Mouse (Mus musculus) CH12.LX (cell line): ENCODE measurements around the gene Foxo1. TPM values are rescaled to one million over a fixed set of nuclear protein-coding genes. Genes with fewer than 3 reads are reported as not detected.

Experiments
- DNase-seq: peaks from one replicate; pipeline ENCODE4 v3.0.0-alpha.2; 2013; ENCODE audit errors: extremely low read depth
- H3K27ac ChIP-seq: 2 replicates; pipeline ENCODE4 v1.5.1; 2012; ENCODE audit warnings: low read depth, mild to moderate bottlenecking, control low read depth, moderate library complexity; ENCODE audit not compliant: insufficient read depth
- H3K27me3 ChIP-seq: replicated peaks from 2 replicates; pipeline ENCODE3; 2012; ENCODE audit warnings: inconsistent platforms
- H3K36me3 ChIP-seq, 2 experiments: replicated peaks in 1 of 2; 2 replicates each; pipeline versions ENCODE3 to v1.6.1; 2012; ENCODE audit warnings: inconsistent platforms in 1 of 2, low read length in 1 of 2, mild to moderate bottlenecking in 1 of 2, mixed read lengths in 1 of 2, moderate library complexity in 1 of 2; ENCODE audit not compliant: control insufficient read depth in 1 of 2, insufficient read depth in 1 of 2
- H3K4me1 ChIP-seq, 2 experiments: 2 replicates each; pipeline ENCODE4 v1.6.1; 2012; ENCODE audit warnings: inconsistent platforms in 1 of 2, moderate library complexity in 1 of 2; ENCODE audit not compliant: insufficient read depth in 2 of 2, control insufficient read depth in 1 of 2
- H3K4me2 ChIP-seq: 2 replicates; pipeline ENCODE4 v1.6.1; 2012; ENCODE audit warnings: low read depth, mild to moderate bottlenecking, control low read depth; ENCODE audit not compliant: poor library complexity, insufficient read depth, severe bottlenecking
- H3K4me3 ChIP-seq, 3 experiments: fragments of 150-350 bp in 1 of 3; sonication (generic) in 1 of 3; replicated peaks in 1 of 3; 2 replicates each; pipeline versions ENCODE3 to v1.5.1; 2011 to 2012; ENCODE audit warnings: low read depth in 2 of 3, low read length in 2 of 3, mild to moderate bottlenecking in 2 of 3, moderate library complexity in 2 of 3, control low read depth in 1 of 3, improper control_type of control experiment in 1 of 3, inconsistent platforms in 1 of 3, mixed read lengths in 1 of 3; ENCODE audit not compliant: poor library complexity in 1 of 3
- H3K79me2 ChIP-seq: replicated peaks from 2 replicates; pipeline ENCODE4 v1.6.1; 2012; ENCODE audit warnings: mild to moderate bottlenecking, moderate library complexity; ENCODE audit not compliant: control insufficient read depth, poor library complexity, insufficient read depth, severe bottlenecking; ENCODE audit errors: extremely low read depth
- H3K9ac ChIP-seq: 2 replicates; pipeline ENCODE4 v1.6.1; 2012; ENCODE audit warnings: low read depth, mild to moderate bottlenecking, control low read depth, moderate library complexity; ENCODE audit not compliant: insufficient read depth
- H3K9me3 ChIP-seq: replicated peaks from 2 replicates; pipeline ENCODE3; 2012; ENCODE audit warnings: low read length, inconsistent platforms, mixed read lengths
- BHLHE40 ChIP-seq: IDR thresholded peaks from 2 replicates; pipeline ENCODE4 v1.6.1; 2011; ENCODE audit warnings: mild to moderate bottlenecking, low read depth, low read length, improper control_type of control experiment
- CTCF ChIP-seq, 2 experiments: IDR thresholded peaks in 1 of 2; conservative IDR thresholded peaks in 1 of 2; 2 replicates each; pipeline ENCODE4 v1.5.1; 2011 to 2012; ENCODE audit warnings: low read depth in 2 of 2, low read length in 2 of 2, improper control_type of control experiment in 1 of 2, inconsistent platforms in 1 of 2, mild to moderate bottlenecking in 1 of 2, moderate library complexity in 1 of 2
- E2F4 ChIP-seq: IDR thresholded peaks from 2 replicates; pipeline ENCODE4 v1.6.1; 2011; ENCODE audit warnings: low read depth, low read length, improper control_type of control experiment; ENCODE audit not compliant: insufficient replicate concordance
- ELF1 ChIP-seq: IDR thresholded peaks from 2 replicates; pipeline ENCODE4 v1.6.1; 2014; ENCODE audit warnings: low read depth, mild to moderate bottlenecking, inconsistent platforms, low read length, improper control_type of control experiment
- EP300 ChIP-seq: IDR thresholded peaks from 2 replicates; pipeline ENCODE4 v1.6.1; 2011; ENCODE audit warnings: low read length, improper control_type of control experiment
- HCFC1 ChIP-seq: IDR thresholded peaks from 2 replicates; pipeline ENCODE4 v1.6.1; 2012; ENCODE audit warnings: low read depth, mild to moderate bottlenecking, inconsistent platforms, low read length, improper control_type of control experiment
- IRF4 ChIP-seq: IDR thresholded peaks from 2 replicates; pipeline ENCODE4 v1.6.1; 2014; ENCODE audit warnings: low read depth, mild to moderate bottlenecking, inconsistent platforms, low read length, improper control_type of control experiment
- JUN ChIP-seq: IDR thresholded peaks from 2 replicates; pipeline ENCODE4 v1.6.1; 2011; ENCODE audit warnings: low read depth, mild to moderate bottlenecking, low read length, improper control_type of control experiment, moderate library complexity; ENCODE audit not compliant: insufficient read depth
- JUND ChIP-seq: conservative IDR thresholded peaks from 2 replicates; pipeline ENCODE4 v1.6.1; 2011; ENCODE audit warnings: low read depth, low read length, improper control_type of control experiment
- MAFK ChIP-seq: IDR thresholded peaks from 2 replicates; pipeline ENCODE4 v1.6.1; 2011; ENCODE audit warnings: low read length, improper control_type of control experiment; ENCODE audit not compliant: insufficient replicate concordance
- MAX ChIP-seq: IDR thresholded peaks from 2 replicates; pipeline ENCODE4 v1.6.1; 2011; ENCODE audit warnings: low read length, improper control_type of control experiment
- MAZ ChIP-seq: IDR thresholded peaks from 2 replicates; pipeline ENCODE4 v1.6.1; 2012; ENCODE audit warnings: low read depth, mild to moderate bottlenecking, inconsistent platforms, low read length, improper control_type of control experiment, moderate library complexity
- MEF2A ChIP-seq: IDR thresholded peaks from 2 replicates; pipeline ENCODE4 v1.6.1; 2014; ENCODE audit warnings: low read depth, mild to moderate bottlenecking, inconsistent platforms, low read length, improper control_type of control experiment, borderline replicate concordance
- MXI1 ChIP-seq: IDR thresholded peaks from 2 replicates; pipeline ENCODE4 v1.6.1; 2011; ENCODE audit warnings: mild to moderate bottlenecking, low read depth, low read length, improper control_type of control experiment
- MYC ChIP-seq: IDR thresholded peaks from 2 replicates; pipeline ENCODE4 v1.6.1; 2011; ENCODE audit warnings: low read depth, mild to moderate bottlenecking, improper control_type of control experiment, low read length
- NELFE ChIP-seq: IDR thresholded peaks from 2 replicates; pipeline ENCODE4 v1.6.1; 2011; ENCODE audit warnings: low read depth, low read length, improper control_type of control experiment
- NRF1 ChIP-seq: IDR thresholded peaks from 2 replicates; pipeline ENCODE4 v1.6.1; 2014; ENCODE audit warnings: low read depth, mild to moderate bottlenecking, inconsistent platforms, low read length, improper control_type of control experiment, moderate library complexity
- POLR2A ChIP-seq: IDR thresholded peaks from 2 replicates; pipeline ENCODE4 v1.6.1; 2011; ENCODE audit warnings: low read depth, mild to moderate bottlenecking, improper control_type of control experiment, low read length
- RAD21 ChIP-seq: IDR thresholded peaks from 2 replicates; pipeline ENCODE4 v1.6.1; 2011; ENCODE audit warnings: low read depth, mild to moderate bottlenecking, low read length, improper control_type of control experiment, moderate library complexity
- RCOR1 ChIP-seq: conservative IDR thresholded peaks from 2 replicates; pipeline ENCODE4 v1.6.1; 2012; ENCODE audit warnings: low read depth, mild to moderate bottlenecking, inconsistent platforms, low read length, improper control_type of control experiment
- SIN3A ChIP-seq: IDR thresholded peaks from 2 replicates; pipeline ENCODE4 v1.6.1; 2012; ENCODE audit warnings: low read length, improper control_type of control experiment, inconsistent platforms
- SMC3 ChIP-seq: IDR thresholded peaks from 2 replicates; pipeline ENCODE4 v1.6.1; 2011; ENCODE audit warnings: low read depth, low read length, improper control_type of control experiment
- TBP ChIP-seq: conservative IDR thresholded peaks from 2 replicates; pipeline ENCODE4 v1.6.1; 2011; ENCODE audit warnings: low read depth, low read length, improper control_type of control experiment
- TCF12 ChIP-seq: IDR thresholded peaks from 2 replicates; pipeline ENCODE4 v1.6.1; 2014; ENCODE audit warnings: low read depth, mild to moderate bottlenecking, inconsistent platforms, low read length, improper control_type of control experiment
- UBTF ChIP-seq: IDR thresholded peaks from 2 replicates; pipeline ENCODE4 v1.6.1; 2012; ENCODE audit warnings: low read depth, mild to moderate bottlenecking, inconsistent platforms, low read length, improper control_type of control experiment, moderate library complexity
- USF1 ChIP-seq: IDR thresholded peaks from 2 replicates; pipeline ENCODE4 v1.6.1; 2014; ENCODE audit warnings: low read depth, mild to moderate bottlenecking, inconsistent platforms, low read length, improper control_type of control experiment
- USF2 ChIP-seq: conservative IDR thresholded peaks from 2 replicates; pipeline ENCODE4 v1.6.1; 2011; ENCODE audit warnings: low read depth, low read length, improper control_type of control experiment
- ZC3H11A ChIP-seq: IDR thresholded peaks from 2 replicates; pipeline ENCODE4 v1.6.1; 2012; ENCODE audit warnings: low read depth, mild to moderate bottlenecking, inconsistent platforms, low read length, improper control_type of control experiment
- ZKSCAN1 ChIP-seq: IDR thresholded peaks from 2 replicates; pipeline ENCODE4 v1.6.1; 2012; ENCODE audit warnings: low read depth, inconsistent platforms, low read length, improper control_type of control experiment, borderline replicate concordance
- ZNF384 ChIP-seq: IDR thresholded peaks from 2 replicates; pipeline ENCODE4 v1.6.1; 2012; ENCODE audit warnings: low read depth, low read length, improper control_type of control experiment, inconsistent platforms
- dilution Hi-C: fragments of 300-500 bp; cut with MboI; formaldehyde crosslinking; loops from 2 replicates; pipeline ENCODE4 v1.14.3; 2020; ENCODE audit warnings: low sequenced_read_pairs; ENCODE audit not compliant: extremely low pct_unique_long_range_greater_than_20kb, extremely low pct_ligation_motif_present
- in situ Hi-C: fragments of 300-500 bp; cut with MboI; formaldehyde crosslinking; loops from 3 replicates; pipeline ENCODE4 v1.14.3; 2019; ENCODE audit warnings: low sequenced_read_pairs, low pct_ligation_motif_present, low pct_unique_long_range_greater_than_20kb, mixed read lengths
- polyA plus RNA-seq: library from polyadenylated mRNA; unstranded; fragments of >175 nt; gene quantifications from 2 replicates; pipeline ENCODE4 v1.2.1, GENCODE M21; 2012; ENCODE audit warnings: low read depth; ENCODE audit not compliant: insufficient read length
- total RNA-seq, 2 experiments: library from RNA; depleted of rRNA; stranded (reverse); fragments of 300-350 nt in 1 of 2; fragments of >200 nt in 1 of 2; gene quantifications; 2 replicates each; pipeline ENCODE4 v1.2.3; 2012 to 2014

Gene Foxo1
- total and polyA plus RNA-seq, 3 experiments, result 0.79 to 6.9 (median 1.2) TPM

DNA sequence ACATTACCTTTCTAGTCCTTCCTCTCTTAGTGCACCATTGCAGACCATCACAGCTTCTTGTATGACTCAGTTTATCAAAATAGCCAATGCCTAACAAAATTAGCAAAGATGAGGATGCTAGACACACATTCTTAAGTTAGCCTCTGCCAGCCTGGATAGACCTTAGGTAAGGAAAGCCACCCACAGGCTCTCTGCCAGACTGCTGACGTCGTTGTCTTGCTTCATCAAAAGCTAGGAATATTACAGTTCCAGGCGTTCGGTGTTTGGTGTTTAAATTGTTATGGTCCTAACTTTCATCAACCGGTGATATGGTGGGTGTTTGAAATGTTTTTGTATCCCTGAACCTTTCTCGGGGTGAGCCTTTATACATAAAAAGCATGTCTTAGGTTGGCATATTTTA, 96.4 kb downstream of the Foxo1 start:
- H3K27ac ChIP-seq, result no peak overlapping the region
- dilution Hi-C loops (no loop called here), in situ Hi-C loops (no loop called here)
- peaks cover under 1 to 17% of the 10 kb centered on the region in 2 experiments; a peak in 3 of 4 replicates for H3K4me1 ChIP-seq
- H3K36me3 ChIP-seq, result no peaks in the 10 kb centered on the region
- no peak for DNase-seq
- no peak overlapping the region for H3K4me2 ChIP-seq
- TF ChIP-seq MAZ (no peak), MAFK (no peak), HCFC1 (no peak), EP300 (no peak), ZKSCAN1 (no peak), USF2 (no peak), TBP (no peak), RCOR1 (no peak), TCF12 (no peak), BHLHE40 (no peak), RAD21 (no peak), ELF1 (no peak), MAX (no peak), E2F4 (no peak)
- H3K27me3 ChIP-seq, result no peaks in the 10 kb centered on the region
- no peak overlapping the region for H3K4me3 ChIP-seq
- H3K9ac ChIP-seq, result no peak overlapping the region
- peaks cover 12% of the 10 kb centered on the region for H3K9me3 ChIP-seq
- no peaks in the 10 kb centered on the region for H3K79me2 ChIP-seq

DNA sequence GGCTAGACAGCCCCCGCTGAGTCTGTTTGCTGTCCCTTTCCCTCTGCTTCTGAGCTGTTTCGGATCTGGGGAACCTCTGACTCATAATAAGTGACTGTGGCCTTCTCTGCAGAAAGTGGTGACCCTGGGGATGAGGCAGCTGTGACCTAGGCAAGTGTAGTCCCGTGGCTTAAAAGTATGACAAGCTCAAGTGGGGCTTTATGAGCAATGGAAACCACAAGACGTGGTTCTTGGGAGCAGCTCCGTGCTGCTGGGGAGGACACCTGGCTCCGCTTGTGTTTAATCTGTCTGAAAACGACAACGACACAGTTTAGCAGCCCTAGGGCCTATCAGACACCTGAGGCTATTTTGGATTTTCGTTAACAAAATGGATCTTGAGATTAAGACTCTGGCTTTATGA, 101.1 kb downstream of the Foxo1 start:
- no peak overlapping the region for H3K4me3 ChIP-seq
- H3K36me3 ChIP-seq, result no peaks in the 10 kb centered on the region
- no peak overlapping the region for H3K9ac ChIP-seq
- in situ Hi-C loops, result loop anchor here (5.0 kb wide), 1 partner anchor 83 kb away; no protein-coding TSS in a partner anchor
- no peaks in the 10 kb centered on the region for H3K27me3 ChIP-seq
- H3K9me3 ChIP-seq, result peaks cover 15% of the 10 kb centered on the region
- H3K4me2 ChIP-seq, result 0 out of 2 replicates have a peak overlapping the region, but pooled peaks have one; percentile 38
- dilution Hi-C loops, result no loop called here
- no peak overlapping the region for H3K27ac ChIP-seq
- H3K79me2 ChIP-seq, result no peaks in the 10 kb centered on the region
- DNase-seq, result peak; percentile 86
- peaks cover 4 to 20% of the 10 kb centered on the region in 2 experiments for H3K4me1 ChIP-seq
- TF ChIP-seq BHLHE40, result peak; percentile 97
- TF ChIP-seq MAZ, result peak; percentile 85
- TF ChIP-seq ZKSCAN1, result no peak
- no peak for TF ChIP-seq POLR2A
- no peak for TF ChIP-seq NRF1
- no peak for TF ChIP-seq CTCF (conservative IDR thresholded peaks at IDR 0.05 in 1 of 2, IDR thresholded peaks at IDR 0.05 in 1 of 2; ENCODE audit: low read depth in 2 of 2, low read length in 2 of 2)
- TF ChIP-seq MYC, result no peak
- peak; percentile 71 for TF ChIP-seq MAX
- 0 out of 2 replicates have a peak, but pooled peaks have one; percentile 60 for TF ChIP-seq MXI1
- TF ChIP-seq EP300, result peak; percentile 87
- 0 out of 2 replicates have a peak, but pooled peaks have one; percentile 10 for TF ChIP-seq SMC3
- TF ChIP-seq HCFC1, result no peak
- TF ChIP-seq NELFE, result no peak
- TF ChIP-seq RAD21, result peak; percentile 0
- peak; percentile 47; the same call in 1 of the 2 replicates for TF ChIP-seq UBTF
- no peak for TF ChIP-seq ZNF384
- TF ChIP-seq JUND, result peak; percentile 40; the same call in 1 of the 2 replicates
- peak; percentile 84 for TF ChIP-seq TCF12
- TF ChIP-seq USF1, result no peak
- 0 out of 2 replicates have a peak, but pooled peaks have one; percentile 52 for TF ChIP-seq RCOR1
- no peak for TF ChIP-seq E2F4
- TF ChIP-seq TBP, result no peak
- TF ChIP-seq IRF4, result peak; percentile 80
- peak; percentile 77 for TF ChIP-seq MEF2A
- no peak; the same call in 1 of the 2 replicates for TF ChIP-seq JUN
- TF ChIP-seq ZC3H11A, result no peak
- TF ChIP-seq SIN3A, result peak; percentile 66; the same call in 1 of the 2 replicates
- peak; percentile 58; the same call in 1 of the 2 replicates for TF ChIP-seq MAFK
